Mouse (Mus musculus) megakaryocyte progenitor cell, adult 5-6 weeks (primary cell): ENCODE measurements around the gene Syt17. TPM values are rescaled to one million over a fixed set of nuclear protein-coding genes. Genes with fewer than 3 reads are reported as not detected.
A peak's percentile ranks its signal among the peaks of the same experiment; 100 is the strongest.

Source experiments
- ATAC-seq: replicated peaks from 2 replicates; pipeline ENCODE4 v1.8.0; 2016; ENCODE audit warnings: mild to moderate bottlenecking, moderate TSS enrichment, inconsistent platforms; ENCODE audit not compliant: poor library complexity
- total RNA-seq, 2 experiments: library from RNA; stranded (forward) in 1 of 2; stranded (reverse) in 1 of 2; fragments of 157-497, 149-512 nt in 1 of 2; fragments of 200-1000 nt in 1 of 2; gene quantifications; 2 replicates each; pipeline versions ENCODE4 v1.2.3 to v1.2.4; 2015 to 2017

The Syt17 gene
- total RNA-seq, 2 experiments from 2014 or later: not detected

GRCm38 (mm10) chr7:118464432-118464831 is 16.4 kb upstream of the Syt17 start:
- ATAC-seq: no peak

GRCm38 (mm10) chr7:118462818-118463762 is 15.1 kb upstream of the Syt17 start:
- ATAC-seq: no peak

- no peak for ATAC-seq
Observed at GRCm38 (mm10) chr7:118461400-118462136, 13.5 kb upstream of the Syt17 start.

- no peak for ATAC-seq
Observed at GRCm38 (mm10) chr7:118453722-118454121, 5.7 kb upstream of the Syt17 start.

- ATAC-seq: no peak
Observed at GRCm38 (mm10) chr7:118452940-118453339, 4.9 kb upstream of the Syt17 start.

- 0 out of 2 replicates have a peak, but pooled peaks have one; percentile 29 for ATAC-seq
Observed at GRCm38 (mm10) chr7:118447291-118448133, 510 bp downstream of the Syt17 start.

- no peak for ATAC-seq
Observed at GRCm38 (mm10) chr7:118443895-118444485, 4.0 kb downstream of the Syt17 start.

GRCm38 (mm10) chr7:118443371-118443770 is 4.7 kb downstream of the Syt17 start:
- ATAC-seq: no peak

- ATAC-seq: no peak
Observed at GRCm38 (mm10) chr7:118441535-118441934, 6.5 kb downstream of the Syt17 start.

- ATAC-seq: peak; percentile 77
Observed at GRCm38 (mm10) chr7:118437101-118437802, 10.8 kb downstream of the Syt17 start.

GRCm38 (mm10) chr7:118428937-118429336 is 19.1 kb downstream of the Syt17 start:
- ATAC-seq: no peak

- no peak for ATAC-seq
Observed at GRCm38 (mm10) chr7:118419491-118420180, 28.4 kb downstream of the Syt17 start.

GRCm38 (mm10) chr7:118414183-118414582 is 33.8 kb downstream of the Syt17 start:
- ATAC-seq: no peak

GRCm38 (mm10) chr7:118411877-118412276 is 36.1 kb downstream of the Syt17 start:
- no peak for ATAC-seq

- peak; percentile 46; the same call in 1 of the 2 replicates for ATAC-seq
Observed at GRCm38 (mm10) chr7:118409421-118409820, 38.6 kb downstream of the Syt17 start.

- no peak for ATAC-seq
Observed at GRCm38 (mm10) chr7:118405251-118405650, 42.8 kb downstream of the Syt17 start.

GRCm38 (mm10) chr7:118402576-118403022 is 45.4 kb downstream of the Syt17 start:
- no peak for ATAC-seq

GRCm38 (mm10) chr7:118401949-118402348 is 46.1 kb downstream of the Syt17 start:
- no peak for ATAC-seq

- no peak for ATAC-seq
Observed at GRCm38 (mm10) chr7:118399764-118400163, 48.3 kb downstream of the Syt17 start.
